Mouse (Mus musculus): ENCODE results near the gene Exoc6b. TPM values are rescaled to one million over a fixed set of nuclear protein-coding genes. Genes with fewer than 3 reads are reported as not detected.

Gene Exoc6b
- polyA plus RNA-seq, 1 experiment from 2014 or later: 49.7 TPM

DNA sequence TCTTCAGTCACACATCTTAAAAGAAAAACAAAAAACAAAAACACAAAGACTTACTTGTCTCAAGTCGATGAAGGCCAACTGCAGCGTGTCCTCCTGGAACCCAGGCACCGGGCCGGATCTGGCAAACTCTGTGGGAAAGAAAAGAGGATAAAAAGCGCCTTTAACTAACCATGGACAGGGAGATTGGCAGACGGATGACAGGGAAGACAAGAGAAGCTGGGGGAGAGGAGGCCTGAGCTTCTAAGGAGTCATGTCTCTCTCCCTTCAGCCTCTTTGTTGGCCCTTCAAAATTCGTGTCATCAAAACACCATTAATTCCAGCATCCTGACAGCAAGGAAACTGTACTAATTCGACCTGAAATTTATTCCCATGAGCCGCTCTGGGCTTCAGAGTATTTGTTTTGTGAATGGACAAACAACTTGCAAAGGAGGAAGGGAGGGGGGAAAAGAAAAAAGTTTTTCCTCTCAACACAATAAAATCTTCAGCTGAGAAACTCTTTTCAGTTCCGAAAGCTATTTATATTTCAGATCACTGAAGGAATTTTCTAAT lies 322.4 kb downstream of the Exoc6b start:
- WGBS: 70% methylated on average over 10 of the region's 10 CpGs
- Histone ChIP-seq H3K27ac (ENCODE audit: low read length) (no peak overlapping the region), H3K4me1 (ENCODE audit: control insufficient read depth, insufficient read depth, low read length) (no peaks in the 10 kb centered on the region), H3K9ac (replicated peaks; ENCODE audit: low read depth, low read length) (no peak overlapping the region), H3K4me2 (replicated peaks; ENCODE audit: low read depth, low read length) (no peak overlapping the region), H3K36me3 (ENCODE audit: control insufficient read depth, insufficient read depth, low read length) (no peaks in the 10 kb centered on the region), H3K4me3 (ENCODE audit: low read depth, low read length) (no peak overlapping the region), H3K9me3 (ENCODE audit: control insufficient read depth, low read depth, low read length) (no peaks in the 10 kb centered on the region), H3K27me3 (ENCODE audit: control insufficient read depth, insufficient read depth, low read length) (no peaks in the 10 kb centered on the region)
- ATAC-seq (ENCODE audit: insufficient number of reproducible peaks, insufficient read depth, low FRiP score, low read depth): no peak

- no peaks in the 10 kb centered on the region for H3K36me3 ChIP-seq (ENCODE audit: control insufficient read depth, insufficient read depth, low read length)
- no peak for ATAC-seq (ENCODE audit: insufficient number of reproducible peaks, insufficient read depth, low FRiP score, low read depth)
Observed at GRCm38 (mm10) chr6:84746193-84746846, 323.0 kb downstream of the Exoc6b start.

GRCm38 (mm10) chr6:84745570-84745969 lies 323.7 kb downstream of the Exoc6b start:
- Histone ChIP-seq H3K27me3 (ENCODE audit: control insufficient read depth, insufficient read depth, low read length) (no peaks in the 10 kb centered on the region), H3K9ac (replicated peaks; ENCODE audit: low read depth, low read length) (no peak overlapping the region), H3K36me3 (ENCODE audit: control insufficient read depth, insufficient read depth, low read length) (no peaks in the 10 kb centered on the region), H3K4me1 (ENCODE audit: control insufficient read depth, insufficient read depth, low read length) (no peaks in the 10 kb centered on the region), H3K4me2 (replicated peaks; ENCODE audit: low read depth, low read length) (no peak overlapping the region), H3K27ac (ENCODE audit: low read length) (no peak overlapping the region), H3K4me3 (ENCODE audit: low read depth, low read length) (no peak overlapping the region), H3K9me3 (ENCODE audit: control insufficient read depth, low read depth, low read length) (no peaks in the 10 kb centered on the region)
- no peak for ATAC-seq (ENCODE audit: insufficient number of reproducible peaks, insufficient read depth, low FRiP score, low read depth)
- 77% methylated on average over 7 of the region's 7 CpGs for WGBS

More at GRCm38 (mm10) chr6:84746193-84746846, 323.0 kb downstream of the Exoc6b start:
- H3K4me2 ChIP-seq (replicated peaks; ENCODE audit: low read depth, low read length): no peak overlapping the region
- no peaks in the 10 kb centered on the region for H3K27me3 ChIP-seq (ENCODE audit: control insufficient read depth, insufficient read depth, low read length)
- H3K4me3 ChIP-seq (ENCODE audit: low read depth, low read length): no peak overlapping the region
- H3K9ac ChIP-seq (replicated peaks; ENCODE audit: low read depth, low read length): no peak overlapping the region
- no peak overlapping the region for H3K27ac ChIP-seq (ENCODE audit: low read length)
- 90% methylated on average over 5 of the region's 5 CpGs for WGBS
- no peaks in the 10 kb centered on the region for H3K9me3 ChIP-seq (ENCODE audit: control insufficient read depth, low read depth, low read length)
- no peaks in the 10 kb centered on the region for H3K4me1 ChIP-seq (ENCODE audit: control insufficient read depth, insufficient read depth, low read length)

- H3K4me1 ChIP-seq (ENCODE audit: control insufficient read depth, insufficient read depth, low read length): no peaks in the 10 kb centered on the region
- H3K27me3 ChIP-seq (ENCODE audit: control insufficient read depth, insufficient read depth, low read length): no peaks in the 10 kb centered on the region
- H3K27ac ChIP-seq (ENCODE audit: low read length): no peak overlapping the region
- no peak for ATAC-seq (ENCODE audit: insufficient number of reproducible peaks, insufficient read depth, low FRiP score, low read depth)
- no peaks in the 10 kb centered on the region for H3K9me3 ChIP-seq (ENCODE audit: control insufficient read depth, low read depth, low read length)
- no peak overlapping the region for H3K9ac ChIP-seq (replicated peaks; ENCODE audit: low read depth, low read length)
- no peak overlapping the region for H3K4me2 ChIP-seq (replicated peaks; ENCODE audit: low read depth, low read length)
- H3K36me3 ChIP-seq (ENCODE audit: control insufficient read depth, insufficient read depth, low read length): no peaks in the 10 kb centered on the region
- 74% methylated on average over 3 of the region's 3 CpGs for WGBS
- no peak overlapping the region for H3K4me3 ChIP-seq (ENCODE audit: low read depth, low read length)
Observed at GRCm38 (mm10) chr6:84742227-84742626, 327.1 kb downstream of the Exoc6b start.

- Histone ChIP-seq H3K9ac (replicated peaks; ENCODE audit: low read depth, low read length) (no peak overlapping the region), H3K27ac (ENCODE audit: low read length) (no peak overlapping the region), H3K4me3 (ENCODE audit: low read depth, low read length) (no peak overlapping the region), H3K9me3 (ENCODE audit: control insufficient read depth, low read depth, low read length) (no peaks in the 10 kb centered on the region), H3K36me3 (ENCODE audit: control insufficient read depth, insufficient read depth, low read length) (no peaks in the 10 kb centered on the region), H3K4me1 (ENCODE audit: control insufficient read depth, insufficient read depth, low read length) (no peaks in the 10 kb centered on the region), H3K4me2 (replicated peaks; ENCODE audit: low read depth, low read length) (no peak overlapping the region), H3K27me3 (ENCODE audit: control insufficient read depth, insufficient read depth, low read length) (no peaks in the 10 kb centered on the region)
- ATAC-seq (ENCODE audit: insufficient number of reproducible peaks, insufficient read depth, low FRiP score, low read depth): no peak
- 66% methylated on average over 3 of the region's 3 CpGs for WGBS
Observed at GRCm38 (mm10) chr6:84736942-84737341, 332.4 kb downstream of the Exoc6b start.

DNA sequence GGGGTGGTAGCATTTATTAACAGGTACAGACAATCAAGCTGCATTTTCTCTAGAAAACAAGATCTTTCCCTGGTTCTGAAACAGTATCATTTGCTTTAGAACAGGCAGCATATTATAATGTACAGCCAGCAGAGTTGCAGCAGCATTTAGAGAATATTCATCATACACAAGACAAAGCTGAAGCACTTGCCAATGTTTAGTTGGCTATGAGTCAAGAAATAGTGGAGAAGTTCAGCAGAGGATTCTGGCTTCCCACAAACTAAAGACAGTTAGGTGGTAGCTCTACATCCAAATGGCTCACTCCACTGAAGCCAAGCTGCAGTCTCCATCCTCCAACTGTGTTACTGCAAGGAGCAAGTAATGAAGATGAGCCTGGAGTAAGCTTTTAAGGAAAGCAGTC lies 342.4 kb downstream of the Exoc6b start:
- Histone ChIP-seq H3K36me3 (ENCODE audit: control insufficient read depth, insufficient read depth, low read length) (no peaks in the 10 kb centered on the region), H3K4me2 (replicated peaks; ENCODE audit: low read depth, low read length) (no peak overlapping the region), H3K9ac (replicated peaks; ENCODE audit: low read depth, low read length) (no peak overlapping the region), H3K27me3 (ENCODE audit: control insufficient read depth, insufficient read depth, low read length) (no peaks in the 10 kb centered on the region), H3K4me1 (ENCODE audit: control insufficient read depth, insufficient read depth, low read length) (0 out of 2 replicates have a peak, but pooled peaks cover 3% of the 10 kb centered on the region), H3K27ac (ENCODE audit: low read length) (no peak overlapping the region; the same call in 1 of the 2 replicates), H3K4me3 (ENCODE audit: low read depth, low read length) (no peak overlapping the region), H3K9me3 (ENCODE audit: control insufficient read depth, low read depth, low read length) (no peaks in the 10 kb centered on the region; the same call in 1 of the 2 replicates)
- no peak for ATAC-seq (ENCODE audit: insufficient number of reproducible peaks, insufficient read depth, low FRiP score, low read depth)

GRCm38 (mm10) chr6:84713171-84713570 lies 356.1 kb downstream of the Exoc6b start:
- Histone ChIP-seq H3K27me3 (ENCODE audit: control insufficient read depth, insufficient read depth, low read length) (no peaks in the 10 kb centered on the region), H3K4me1 (ENCODE audit: control insufficient read depth, insufficient read depth, low read length) (no peaks in the 10 kb centered on the region)
- no peak for ATAC-seq (ENCODE audit: insufficient number of reproducible peaks, insufficient read depth, low FRiP score, low read depth)

DNA sequence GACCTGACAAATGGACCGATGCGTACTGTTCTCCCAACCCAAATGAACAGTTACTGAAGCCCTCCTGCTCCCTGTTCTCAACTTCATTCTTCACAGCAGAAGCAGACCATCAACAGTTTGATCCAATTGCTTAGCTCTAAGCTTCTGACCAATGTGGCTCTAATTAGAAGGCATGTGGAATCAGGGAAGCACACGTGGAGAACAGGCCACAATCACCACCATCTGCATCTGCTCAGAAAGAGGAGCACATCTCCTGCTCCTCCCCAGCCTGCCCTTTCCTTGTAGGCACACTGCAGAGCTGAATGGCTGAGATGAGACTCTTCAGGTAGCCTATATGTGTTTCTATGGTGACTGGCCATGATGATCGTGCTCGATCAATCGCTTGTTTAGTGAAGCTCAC lies 358.5 kb downstream of the Exoc6b start:
- Histone ChIP-seq H3K27me3 (ENCODE audit: control insufficient read depth, insufficient read depth, low read length) (no peaks in the 10 kb centered on the region), H3K27ac (ENCODE audit: low read length) (no peak overlapping the region), H3K4me2 (replicated peaks; ENCODE audit: low read depth, low read length) (no peak overlapping the region), H3K4me1 (ENCODE audit: control insufficient read depth, insufficient read depth, low read length) (no peaks in the 10 kb centered on the region), H3K9ac (replicated peaks; ENCODE audit: low read depth, low read length) (no peak overlapping the region), H3K9me3 (ENCODE audit: control insufficient read depth, low read depth, low read length) (no peaks in the 10 kb centered on the region), H3K4me3 (ENCODE audit: low read depth, low read length) (no peak overlapping the region), H3K36me3 (ENCODE audit: control insufficient read depth, insufficient read depth, low read length) (no peaks in the 10 kb centered on the region; the same call in 1 of the 2 replicates)
- 68% methylated on average over 6 of the region's 6 CpGs for WGBS
- ATAC-seq (ENCODE audit: insufficient number of reproducible peaks, insufficient read depth, low FRiP score, low read depth): no peak

More at GRCm38 (mm10) chr6:84713171-84713570, 356.1 kb downstream of the Exoc6b start:
- Histone ChIP-seq H3K4me3 (ENCODE audit: low read depth, low read length) (no peak overlapping the region), H3K9ac (replicated peaks; ENCODE audit: low read depth, low read length) (no peak overlapping the region), H3K9me3 (ENCODE audit: control insufficient read depth, low read depth, low read length) (no peaks in the 10 kb centered on the region), H3K4me2 (replicated peaks; ENCODE audit: low read depth, low read length) (no peak overlapping the region), H3K36me3 (ENCODE audit: control insufficient read depth, insufficient read depth, low read length) (no peaks in the 10 kb centered on the region), H3K27ac (ENCODE audit: low read length) (no peak overlapping the region)
- WGBS: 92% methylated on average over 11 of the region's 11 CpGs

DNA sequence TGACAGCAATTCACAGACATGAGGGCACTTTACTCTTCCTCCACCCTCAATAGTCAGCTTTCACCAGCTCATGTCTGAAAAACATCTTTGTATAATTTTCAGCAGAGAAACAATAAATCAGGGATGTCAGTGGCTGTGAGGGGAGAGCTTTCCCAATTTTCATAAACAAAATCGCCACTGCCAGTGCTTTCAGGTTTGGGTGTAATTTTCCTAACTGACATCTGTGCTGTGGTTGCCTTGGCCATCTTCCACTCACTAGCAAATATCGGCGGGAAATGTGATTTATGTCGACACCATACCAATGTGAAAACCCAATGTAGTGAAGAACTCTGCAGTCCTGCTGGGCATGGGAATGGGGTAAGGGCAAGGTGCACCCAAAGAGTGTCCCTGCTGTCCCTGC lies 360.7 kb downstream of the Exoc6b start:
- H3K9ac ChIP-seq (replicated peaks; ENCODE audit: low read depth, low read length): no peak overlapping the region
- no peaks in the 10 kb centered on the region for H3K4me1 ChIP-seq (ENCODE audit: control insufficient read depth, insufficient read depth, low read length)
- ATAC-seq (ENCODE audit: insufficient number of reproducible peaks, insufficient read depth, low FRiP score, low read depth): no peak
- 37% methylated on average over 4 of the region's 4 CpGs for WGBS
- no peaks in the 10 kb centered on the region; the same call in 1 of the 2 replicates for H3K36me3 ChIP-seq (ENCODE audit: control insufficient read depth, insufficient read depth, low read length)
- H3K9me3 ChIP-seq (ENCODE audit: control insufficient read depth, low read depth, low read length): no peaks in the 10 kb centered on the region
- no peak overlapping the region for H3K4me3 ChIP-seq (ENCODE audit: low read depth, low read length)
- H3K4me2 ChIP-seq (replicated peaks; ENCODE audit: low read depth, low read length): no peak overlapping the region
- no peak overlapping the region for H3K27ac ChIP-seq (ENCODE audit: low read length)
- H3K27me3 ChIP-seq (ENCODE audit: control insufficient read depth, insufficient read depth, low read length): no peaks in the 10 kb centered on the region
